Mouse (Mus musculus): ENCODE results near the gene Fermt1.

Fermt1 gene

GRCm38 (mm10) chr2:132861456-132861855, 84.2 kb downstream of the Fermt1 start:
- DNase-seq (ENCODE audit: low spot score in 2 of 2) = no peak

- DNase-seq (ENCODE audit: low spot score in 2 of 2) = no peak
These were observed 85.3 kb downstream of the Fermt1 start for GRCm38 (mm10) chr2:132860435-132860834.

GRCm38 (mm10) chr2:132856333-132856732, 89.4 kb downstream of the Fermt1 start:
- DNase-seq (ENCODE audit: low spot score in 2 of 2) = no peak
